Mouse (Mus musculus): ENCODE data around the gene Slc25a3. TPM values are rescaled to one million over a fixed set of nuclear protein-coding genes. Genes with fewer than 3 reads are reported as not detected.

Gene Slc25a3
- polyA plus RNA-seq, 1 experiment = 832 TPM

GRCm38 (mm10) chr10:91105981-91106380 lies 17.9 kb downstream of the Slc25a3 start:
- Histone ChIP-seq H3K27me3 (replicated peaks; ENCODE audit: control insufficient read depth, insufficient read depth, low read length) (no peaks in the 10 kb centered on the region), H3K27ac (ENCODE audit: insufficient read depth, low read depth, low read length) (no peak overlapping the region), H3K36me3 (ENCODE audit: control insufficient read depth, insufficient read depth, low read length) (no peaks in the 10 kb centered on the region; the same call in 1 of the 2 replicates), H3K4me3 (ENCODE audit: insufficient read depth, low read depth, low read length) (no peak overlapping the region), H3K4me1 (ENCODE audit: control insufficient read depth, insufficient read depth, low read length) (no peaks in the 10 kb centered on the region)
- no peak for TF ChIP-seq POLR2A (IDR thresholded peaks at IDR 0.05; ENCODE audit: low read depth, low read length)
- no peak for TF ChIP-seq CTCF (conservative IDR thresholded peaks at IDR 0.05; ENCODE audit: insufficient read depth, insufficient read length, low read depth, low read length)
- WGBS = 83% methylated on average over 3 of the region's 3 CpGs
- DNase-seq = no peak

GRCm38 (mm10) chr10:91102799-91103590 lies 20.9 kb downstream of the Slc25a3 start:
- Histone ChIP-seq H3K4me1 (ENCODE audit: control insufficient read depth, insufficient read depth, low read length) (no peaks in the 10 kb centered on the region), H3K36me3 (ENCODE audit: control insufficient read depth, insufficient read depth, low read length) (no peaks in the 10 kb centered on the region; the same call in 1 of the 2 replicates), H3K27ac (ENCODE audit: insufficient read depth, low read depth, low read length) (no peak overlapping the region), H3K4me3 (ENCODE audit: insufficient read depth, low read depth, low read length) (no peak overlapping the region), H3K27me3 (replicated peaks; ENCODE audit: control insufficient read depth, insufficient read depth, low read length) (no peaks in the 10 kb centered on the region)
- WGBS = 95% methylated on average over 14 of the region's 14 CpGs
- TF ChIP-seq POLR2A (IDR thresholded peaks at IDR 0.05; ENCODE audit: low read depth, low read length) (no peak), CTCF (conservative IDR thresholded peaks at IDR 0.05; ENCODE audit: insufficient read depth, insufficient read length, low read depth, low read length) (no peak)
- no peak for DNase-seq

- Histone ChIP-seq H3K4me1 (ENCODE audit: control insufficient read depth, insufficient read depth, low read length) (no peaks in the 10 kb centered on the region), H3K36me3 (ENCODE audit: control insufficient read depth, insufficient read depth, low read length) (no peaks in the 10 kb centered on the region; the same call in 1 of the 2 replicates), H3K27ac (ENCODE audit: insufficient read depth, low read depth, low read length) (no peak overlapping the region), H3K27me3 (replicated peaks; ENCODE audit: control insufficient read depth, insufficient read depth, low read length) (no peaks in the 10 kb centered on the region), H3K4me3 (ENCODE audit: insufficient read depth, low read depth, low read length) (no peak overlapping the region)
- TF ChIP-seq POLR2A (IDR thresholded peaks at IDR 0.05; ENCODE audit: low read depth, low read length) = no peak
- TF ChIP-seq CTCF (conservative IDR thresholded peaks at IDR 0.05; ENCODE audit: insufficient read depth, insufficient read length, low read depth, low read length) = no peak
- DNase-seq = no peak
- WGBS = 96% methylated on average over 25 of the region's 25 CpGs
Observed at GRCm38 (mm10) chr10:91101936-91102335, 21.9 kb downstream of the Slc25a3 start.

GRCm38 (mm10) chr10:91100101-91100500 lies 23.8 kb downstream of the Slc25a3 start:
- 91% methylated on average over 1 of the region's 1 CpGs for WGBS
- no peak overlapping the region for H3K4me3 ChIP-seq (ENCODE audit: insufficient read depth, low read depth, low read length)
- H3K36me3 ChIP-seq (ENCODE audit: control insufficient read depth, insufficient read depth, low read length) = no peaks in the 10 kb centered on the region; the same call in 1 of the 2 replicates
- no peak for TF ChIP-seq POLR2A (IDR thresholded peaks at IDR 0.05; ENCODE audit: low read depth, low read length)
- no peak for TF ChIP-seq CTCF (conservative IDR thresholded peaks at IDR 0.05; ENCODE audit: insufficient read depth, insufficient read length, low read depth, low read length)
- no peak for DNase-seq
- H3K27ac ChIP-seq (ENCODE audit: insufficient read depth, low read depth, low read length) = no peak overlapping the region
- H3K4me1 ChIP-seq (ENCODE audit: control insufficient read depth, insufficient read depth, low read length) = no peaks in the 10 kb centered on the region
- H3K27me3 ChIP-seq (replicated peaks; ENCODE audit: control insufficient read depth, insufficient read depth, low read length) = no peaks in the 10 kb centered on the region

- 92% methylated on average over 8 of the region's 8 CpGs for WGBS
- no peaks in the 10 kb centered on the region for H3K27me3 ChIP-seq (replicated peaks; ENCODE audit: control insufficient read depth, insufficient read depth, low read length)
Observed at GRCm38 (mm10) chr10:91098056-91098455, 25.8 kb downstream of the Slc25a3 start.

GRCm38 (mm10) chr10:91094251-91095104 lies 29.4 kb downstream of the Slc25a3 start:
- peak; percentile 23 for DNase-seq
- WGBS = 72% methylated on average over 15 of the region's 15 CpGs
- no peaks in the 10 kb centered on the region for H3K4me1 ChIP-seq (ENCODE audit: control insufficient read depth, insufficient read depth, low read length)
- no peak overlapping the region for H3K27ac ChIP-seq (ENCODE audit: insufficient read depth, low read depth, low read length)
- TF ChIP-seq CTCF (conservative IDR thresholded peaks at IDR 0.05; ENCODE audit: insufficient read depth, insufficient read length, low read depth, low read length) (no peak), POLR2A (IDR thresholded peaks at IDR 0.05; ENCODE audit: low read depth, low read length) (no peak)
- no peaks in the 10 kb centered on the region; the same call in 1 of the 2 replicates for H3K36me3 ChIP-seq (ENCODE audit: control insufficient read depth, insufficient read depth, low read length)
- H3K27me3 ChIP-seq (replicated peaks; ENCODE audit: control insufficient read depth, insufficient read depth, low read length) = no peaks in the 10 kb centered on the region
- no peak overlapping the region for H3K4me3 ChIP-seq (ENCODE audit: insufficient read depth, low read depth, low read length)

More at GRCm38 (mm10) chr10:91098056-91098455, 25.8 kb downstream of the Slc25a3 start:
- Histone ChIP-seq H3K36me3 (ENCODE audit: control insufficient read depth, insufficient read depth, low read length) (no peaks in the 10 kb centered on the region; the same call in 1 of the 2 replicates), H3K4me1 (ENCODE audit: control insufficient read depth, insufficient read depth, low read length) (no peaks in the 10 kb centered on the region), H3K4me3 (ENCODE audit: insufficient read depth, low read depth, low read length) (no peak overlapping the region), H3K27ac (ENCODE audit: insufficient read depth, low read depth, low read length) (no peak overlapping the region)
- no peak for TF ChIP-seq POLR2A (IDR thresholded peaks at IDR 0.05; ENCODE audit: low read depth, low read length)
- no peak for TF ChIP-seq CTCF (conservative IDR thresholded peaks at IDR 0.05; ENCODE audit: insufficient read depth, insufficient read length, low read depth, low read length)
- no peak for DNase-seq

GRCm38 (mm10) chr10:91092812-91093211 lies 31.0 kb downstream of the Slc25a3 start:
- no peaks in the 10 kb centered on the region for H3K4me1 ChIP-seq (ENCODE audit: control insufficient read depth, insufficient read depth, low read length)
- H3K27ac ChIP-seq (ENCODE audit: insufficient read depth, low read depth, low read length) = no peak overlapping the region
- no peaks in the 10 kb centered on the region for H3K27me3 ChIP-seq (replicated peaks; ENCODE audit: control insufficient read depth, insufficient read depth, low read length)
- 92% methylated on average over 4 of the region's 4 CpGs for WGBS
- no peak for DNase-seq
- H3K36me3 ChIP-seq (ENCODE audit: control insufficient read depth, insufficient read depth, low read length) = no peaks in the 10 kb centered on the region; the same call in 1 of the 2 replicates
- H3K4me3 ChIP-seq (ENCODE audit: insufficient read depth, low read depth, low read length) = no peak overlapping the region
- TF ChIP-seq POLR2A (IDR thresholded peaks at IDR 0.05; ENCODE audit: low read depth, low read length) = no peak
- no peak for TF ChIP-seq CTCF (conservative IDR thresholded peaks at IDR 0.05; ENCODE audit: insufficient read depth, insufficient read length, low read depth, low read length)
